Mouse (Mus musculus) limb, embryonic 14.5 days (tissue): ENCODE results near the gene Mgat4e. TPM values are rescaled to one million over a fixed set of nuclear protein-coding genes. Genes with fewer than 3 reads are reported as not detected.
A peak's percentile ranks its signal among the peaks of the same experiment; 100 is the strongest.

Source experiments
- ATAC-seq: fragments of 200-750 bp; cut with Nextera tagmentation; 2 replicates; pipeline ENCODE4 v1.8.0; 2017; ENCODE audit warnings: low read depth, moderate number of reproducible peaks, moderate TSS enrichment; ENCODE audit not compliant: low FRiP score
- DNase-seq: peaks from one replicate; pipeline ENCODE4 v3.0.0-alpha.2; 2015; ENCODE audit warnings: low spot score
- H3K27ac ChIP-seq: fragments of 300-500 bp; sonication (generic); replicated peaks from 2 replicates; pipeline ENCODE4 v1.5.1; 2014; ENCODE audit warnings: low read depth, mild to moderate bottlenecking, low read length, moderate library complexity, mixed read lengths
- H3K27me3 ChIP-seq: fragments of 300-500 bp; sonication (generic); 2 replicates; pipeline ENCODE4 v1.6.1; 2014; ENCODE audit warnings: low read length, mixed read lengths; ENCODE audit not compliant: control insufficient read depth, insufficient read depth
- H3K36me3 ChIP-seq: fragments of 300-500 bp; sonication (generic); 2 replicates; pipeline ENCODE4 v1.6.1; 2014; ENCODE audit warnings: mild to moderate bottlenecking, low read length, moderate library complexity, mixed read lengths; ENCODE audit not compliant: control insufficient read depth, insufficient read depth
- H3K4me1 ChIP-seq: fragments of 300-500 bp; sonication (generic); 2 replicates; pipeline ENCODE4 v1.6.1; 2014; ENCODE audit warnings: antibody characterized with exemption, low read length, mixed read lengths; ENCODE audit not compliant: control insufficient read depth, insufficient read depth
- H3K4me2 ChIP-seq: fragments of 300-500 bp; sonication (generic); replicated peaks from 2 replicates; pipeline ENCODE4 v1.6.1; 2014; ENCODE audit warnings: low read depth, mild to moderate bottlenecking, low read length, moderate library complexity; ENCODE audit not compliant: severe bottlenecking
- H3K4me3 ChIP-seq: fragments of 300-500 bp; sonication (generic); replicated peaks from 2 replicates; pipeline ENCODE4 v1.5.1; 2014; ENCODE audit warnings: low read length
- H3K9ac ChIP-seq: fragments of 300-500 bp; sonication (generic); 2 replicates; pipeline ENCODE4 v1.6.1; 2014; ENCODE audit warnings: mild to moderate bottlenecking, low read depth, low read length, moderate library complexity; ENCODE audit not compliant: severe bottlenecking
- H3K9me3 ChIP-seq: fragments of 300-500 bp; sonication (generic); 2 replicates; pipeline ENCODE4 v1.6.1; 2016; ENCODE audit warnings: low read length; ENCODE audit not compliant: control insufficient read depth
- POLR2A ChIP-seq: fragments of 200-500 bp; IDR thresholded peaks from 2 replicates; pipeline ENCODE4 v1.8.0; 2012; ENCODE audit warnings: inconsistent platforms, mild to moderate bottlenecking, moderate library complexity, borderline replicate concordance; ENCODE audit not compliant: insufficient read depth, insufficient read length; ENCODE audit errors: extremely low read depth
- WGBS: fragments of 180-500 bp; shearing (Covaris S2); extraction: QIAGEN DNeasy Blood & Tissue Kit; methylation state at CpG from one replicate; pipeline ENCODE4 v1.1.7; 2014; 5-methylcytosine and 5-hydroxymethylcytosine counted together
- polyA plus RNA-seq, 2 experiments: library from polyadenylated mRNA; depleted of rRNA in 1 of 2; stranded (reverse) in 1 of 2; unstranded in 1 of 2; fragments of >200 nt; fragmentation: Nextera tagmentation in 1 of 2; extraction: Ambion mirVana in 1 of 2; gene quantifications; 2 replicates each; pipeline versions ENCODE4 v1.2.1 to v1.2.3; 2012 to 2014

Mgat4e gene
- polyA plus RNA-seq, 2 experiments, result 0.15 TPM; not detected in 1

GRCm38 (mm10) chr1:134493496-134493895, 56.0 kb downstream of the Mgat4e start:
- 85% methylated on average over 2 of the region's 2 CpGs for WGBS
- no peak for TF ChIP-seq POLR2A
- H3K4me1 ChIP-seq, result peaks cover 11% of the 10 kb centered on the region; the same call in 1 of the 2 replicates
- peaks cover 30% of the 10 kb centered on the region for H3K36me3 ChIP-seq
- H3K4me3 ChIP-seq, result no peak overlapping the region
- peak overlapping the region; percentile 56 for H3K4me2 ChIP-seq
- DNase-seq, result no peak
- no peak overlapping the region for H3K9ac ChIP-seq
- ATAC-seq, result no peak
- no peaks in the 10 kb centered on the region for H3K9me3 ChIP-seq
- H3K27ac ChIP-seq, result no peak overlapping the region
- no peaks in the 10 kb centered on the region for H3K27me3 ChIP-seq

GRCm38 (mm10) chr1:134492276-134492675, 57.2 kb downstream of the Mgat4e start:
- H3K27ac ChIP-seq, result no peak overlapping the region
- WGBS, result 77% methylated on average over 7 of the region's 7 CpGs
- DNase-seq (no peak), ATAC-seq (no peak)
- H3K9me3 ChIP-seq, result no peaks in the 10 kb centered on the region
- TF ChIP-seq POLR2A, result no peak
- peaks cover 42% of the 10 kb centered on the region for H3K36me3 ChIP-seq
- H3K9ac ChIP-seq, result no peak overlapping the region
- peaks cover 11% of the 10 kb centered on the region; the same call in 1 of the 2 replicates for H3K4me1 ChIP-seq
- H3K4me2 ChIP-seq, result no peak overlapping the region
- H3K27me3 ChIP-seq, result no peaks in the 10 kb centered on the region
- no peak overlapping the region for H3K4me3 ChIP-seq

Other genes with a start within 250 kb of the Mgat4e start
- 32.3 and 38.9 TPM in 2 replicates for gene Ppfia4, start 216.8 kb downstream of the Mgat4e start, polyA plus RNA-seq (2012; rRNA removed)
- gene Ppfia4, start 216.8 kb downstream of the Mgat4e start, polyA plus RNA-seq (2014; fragmentation: Nextera tagmentation; extraction: Ambion mirVana), result 10.1 and 10.9 TPM in 2 replicates
- gene Tmem183a, start 187.7 kb downstream of the Mgat4e start, polyA plus RNA-seq (2012; rRNA removed), result 83.0 and 110 TPM in 2 replicates
- gene Tmem183a, start 187.7 kb downstream of the Mgat4e start, polyA plus RNA-seq (2014; fragmentation: Nextera tagmentation; extraction: Ambion mirVana), result 77.8 and 86.8 TPM in 2 replicates
- not detected in 2 replicates for gene 4933406M09Rik, start 163.7 kb downstream of the Mgat4e start, polyA plus RNA-seq (2012; rRNA removed)
- gene 4933406M09Rik, start 163.7 kb downstream of the Mgat4e start, polyA plus RNA-seq (2014; fragmentation: Nextera tagmentation; extraction: Ambion mirVana), result not detected in 2 replicates
- 43.0 and 46.0 TPM in 2 replicates for gene Cyb5r1, start 144.1 kb downstream of the Mgat4e start, polyA plus RNA-seq (2012; rRNA removed)
- gene Cyb5r1, start 144.1 kb downstream of the Mgat4e start, polyA plus RNA-seq (2014; fragmentation: Nextera tagmentation; extraction: Ambion mirVana), result 28.6 and 31.8 TPM in 2 replicates
- gene Adipor1, start 134.3 kb downstream of the Mgat4e start, polyA plus RNA-seq (2012; rRNA removed), result 74.9 and 82.9 TPM in 2 replicates
- 92.1 and 97.6 TPM in 2 replicates for gene Adipor1, start 134.3 kb downstream of the Mgat4e start, polyA plus RNA-seq (2014; fragmentation: Nextera tagmentation; extraction: Ambion mirVana)
- 19.3 and 21.4 TPM in 2 replicates for gene Klhl12, start 94.2 kb downstream of the Mgat4e start, polyA plus RNA-seq (2012; rRNA removed)
- gene Klhl12, start 94.2 kb downstream of the Mgat4e start, polyA plus RNA-seq (2014; fragmentation: Nextera tagmentation; extraction: Ambion mirVana), result 21.6 and 23.7 TPM in 2 replicates
- gene Rabif, start 55.0 kb downstream of the Mgat4e start, polyA plus RNA-seq (2012; rRNA removed), result 25.2 and 26.5 TPM in 2 replicates
- 39.8 and 44.3 TPM in 2 replicates for gene Rabif, start 55.0 kb downstream of the Mgat4e start, polyA plus RNA-seq (2014; fragmentation: Nextera tagmentation; extraction: Ambion mirVana)
- 38.1 TPM in 2 replicates for gene Kdm5b, start 10.5 kb upstream of the Mgat4e start, polyA plus RNA-seq (2012; rRNA removed)
- 83.5 and 100 TPM in 2 replicates for gene Kdm5b, start 10.5 kb upstream of the Mgat4e start, polyA plus RNA-seq (2014; fragmentation: Nextera tagmentation; extraction: Ambion mirVana)
- gene Syt2, start 97.0 kb upstream of the Mgat4e start, polyA plus RNA-seq (2012; rRNA removed), result 1.1 and 1.5 TPM in 2 replicates
- 0.44 and 0.64 TPM in 2 replicates for gene Syt2, start 97.0 kb upstream of the Mgat4e start, polyA plus RNA-seq (2014; fragmentation: Nextera tagmentation; extraction: Ambion mirVana)